Mouse (Mus musculus): ENCODE results near the gene Mrpl9. TPM values are rescaled to one million over a fixed set of nuclear protein-coding genes. Genes with fewer than 3 reads are reported as not detected.

Mrpl9 gene
- polyA plus RNA-seq, 1 experiment = 32.3 TPM

DNA sequence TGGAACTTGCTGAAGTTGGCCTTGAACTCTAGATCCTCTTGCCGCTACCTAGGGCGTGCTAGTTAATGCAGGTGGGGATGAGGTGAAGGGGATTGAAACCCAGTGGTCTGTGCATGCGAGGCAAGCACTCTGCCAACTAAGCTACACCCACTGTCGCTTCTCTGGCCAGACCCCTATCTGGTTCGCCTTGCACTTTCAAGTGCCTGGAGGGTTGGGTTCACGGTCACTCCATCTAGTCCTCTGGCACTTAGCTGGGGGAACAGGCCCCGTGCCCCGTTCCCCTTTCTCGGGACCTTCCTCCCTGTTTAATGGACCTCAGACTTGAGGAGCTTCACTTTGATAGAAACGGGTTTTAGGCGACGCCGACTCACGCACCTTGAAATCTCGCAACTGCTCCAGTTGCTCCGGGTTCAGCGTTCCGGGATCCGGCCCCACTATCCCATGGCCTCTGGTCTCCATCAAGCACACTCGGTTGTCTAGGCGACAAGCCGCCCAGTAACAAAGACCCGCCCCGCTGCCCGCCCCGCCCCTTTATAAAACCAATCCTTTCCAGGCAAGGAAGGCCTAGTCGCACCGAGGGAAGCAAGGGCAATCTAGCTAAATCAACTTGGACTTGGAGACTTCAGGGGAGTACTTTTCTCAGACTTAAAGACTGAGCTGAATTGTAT, 29.5 kb downstream of the Mrpl9 start:
- Histone ChIP-seq H3K4me3 (ENCODE audit: low read depth, low read length) (peak overlapping the region; percentile 24), H3K4me1 (ENCODE audit: control insufficient read depth, insufficient read depth, low read length) (no peaks in the 10 kb centered on the region), H3K27ac (ENCODE audit: insufficient read depth, low read length) (no peak overlapping the region), H3K9me3 (replicated peaks; ENCODE audit: control insufficient read depth, insufficient read depth, low read length, poor library complexity, severe bottlenecking) (no peaks in the 10 kb centered on the region), H3K27me3 (ENCODE audit: control insufficient read depth, insufficient read depth, low read length, poor library complexity, severe bottlenecking) (no peaks in the 10 kb centered on the region), H3K36me3 (ENCODE audit: control insufficient read depth, insufficient read depth, low read length, poor library complexity, severe bottlenecking) (no peaks in the 10 kb centered on the region), H3K9ac (ENCODE audit: low read depth, poor library complexity, severe bottlenecking) (no peak overlapping the region)
- TF ChIP-seq EP300 (IDR thresholded peaks at IDR 0.05; ENCODE audit: insufficient read depth, low read depth, low read length) (no peak), POLR2A (IDR thresholded peaks at IDR 0.05; ENCODE audit: insufficient read depth, low read length) (no peak), CTCF (IDR thresholded peaks at IDR 0.05; ENCODE audit: low read depth, low read length) (no peak)

- H3K9me3 ChIP-seq (replicated peaks; ENCODE audit: control insufficient read depth, insufficient read depth, low read length, poor library complexity, severe bottlenecking) = no peaks in the 10 kb centered on the region
- no peak overlapping the region for H3K9ac ChIP-seq (ENCODE audit: low read depth, poor library complexity, severe bottlenecking)
- H3K36me3 ChIP-seq (ENCODE audit: control insufficient read depth, insufficient read depth, low read length, poor library complexity, severe bottlenecking) = no peaks in the 10 kb centered on the region
- TF ChIP-seq CTCF (IDR thresholded peaks at IDR 0.05; ENCODE audit: low read depth, low read length) = no peak
- no peak for TF ChIP-seq EP300 (IDR thresholded peaks at IDR 0.05; ENCODE audit: insufficient read depth, low read depth, low read length)
- TF ChIP-seq POLR2A (IDR thresholded peaks at IDR 0.05; ENCODE audit: insufficient read depth, low read length) = no peak
- H3K4me1 ChIP-seq (ENCODE audit: control insufficient read depth, insufficient read depth, low read length) = no peaks in the 10 kb centered on the region
- no peak overlapping the region for H3K27ac ChIP-seq (ENCODE audit: insufficient read depth, low read length)
- H3K4me3 ChIP-seq (ENCODE audit: low read depth, low read length) = no peak overlapping the region
- H3K27me3 ChIP-seq (ENCODE audit: control insufficient read depth, insufficient read depth, low read length, poor library complexity, severe bottlenecking) = no peaks in the 10 kb centered on the region
Observed at GRCm38 (mm10) chr3:94473115-94473505, 30.0 kb downstream of the Mrpl9 start.

DNA sequence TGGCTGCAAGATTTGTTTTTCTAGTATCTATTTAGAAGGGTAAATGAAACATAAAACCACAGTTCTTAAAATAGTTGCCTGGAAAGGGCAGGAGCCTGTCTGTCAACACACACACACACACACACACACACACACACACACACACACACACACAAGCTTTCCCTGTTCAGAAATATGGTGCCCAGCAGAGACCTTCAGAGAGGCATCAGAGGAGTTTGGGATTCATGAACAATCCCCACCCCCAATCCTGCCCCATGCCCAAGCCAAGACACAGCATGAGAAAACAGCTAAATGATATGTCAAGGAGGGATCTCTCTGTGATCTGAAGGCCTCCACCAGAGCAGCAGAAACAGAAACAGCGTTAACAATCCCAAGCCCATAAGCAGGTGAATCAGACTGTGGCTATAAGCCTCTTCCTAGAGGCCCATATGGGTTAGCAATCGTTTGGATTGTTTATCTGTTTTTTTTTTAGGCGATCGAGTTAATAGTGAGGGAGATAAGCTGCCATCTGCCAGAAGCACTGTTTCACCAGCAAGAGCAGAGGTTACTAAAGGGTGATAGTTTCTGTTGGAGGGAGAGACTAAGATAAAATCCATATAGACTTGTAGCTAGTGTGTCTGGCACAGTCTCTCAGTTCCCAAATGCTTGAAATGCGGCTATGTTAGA, 30.6 kb downstream of the Mrpl9 start:
- Histone ChIP-seq H3K9ac (ENCODE audit: low read depth, poor library complexity, severe bottlenecking) (no peak overlapping the region), H3K27ac (ENCODE audit: insufficient read depth, low read length) (no peak overlapping the region), H3K9me3 (replicated peaks; ENCODE audit: control insufficient read depth, insufficient read depth, low read length, poor library complexity, severe bottlenecking) (no peaks in the 10 kb centered on the region), H3K4me1 (ENCODE audit: control insufficient read depth, insufficient read depth, low read length) (no peaks in the 10 kb centered on the region), H3K27me3 (ENCODE audit: control insufficient read depth, insufficient read depth, low read length, poor library complexity, severe bottlenecking) (no peaks in the 10 kb centered on the region), H3K36me3 (ENCODE audit: control insufficient read depth, insufficient read depth, low read length, poor library complexity, severe bottlenecking) (no peaks in the 10 kb centered on the region), H3K4me3 (ENCODE audit: low read depth, low read length) (no peak overlapping the region)
- TF ChIP-seq EP300 (IDR thresholded peaks at IDR 0.05; ENCODE audit: insufficient read depth, low read depth, low read length) = no peak
- no peak for TF ChIP-seq CTCF (IDR thresholded peaks at IDR 0.05; ENCODE audit: low read depth, low read length)
- TF ChIP-seq POLR2A (IDR thresholded peaks at IDR 0.05; ENCODE audit: insufficient read depth, low read length) = no peak

GRCm38 (mm10) chr3:94476301-94477035, 33.4 kb downstream of the Mrpl9 start:
- Histone ChIP-seq H3K4me1 (ENCODE audit: control insufficient read depth, insufficient read depth, low read length) (peaks cover 3% of the 10 kb centered on the region), H3K27ac (ENCODE audit: insufficient read depth, low read length) (no peak overlapping the region), H3K9ac (ENCODE audit: low read depth, poor library complexity, severe bottlenecking) (no peak overlapping the region), H3K9me3 (replicated peaks; ENCODE audit: control insufficient read depth, insufficient read depth, low read length, poor library complexity, severe bottlenecking) (no peaks in the 10 kb centered on the region), H3K36me3 (ENCODE audit: control insufficient read depth, insufficient read depth, low read length, poor library complexity, severe bottlenecking) (no peaks in the 10 kb centered on the region), H3K27me3 (ENCODE audit: control insufficient read depth, insufficient read depth, low read length, poor library complexity, severe bottlenecking) (no peaks in the 10 kb centered on the region), H3K4me3 (ENCODE audit: low read depth, low read length) (no peak overlapping the region)
- TF ChIP-seq CTCF (IDR thresholded peaks at IDR 0.05; ENCODE audit: low read depth, low read length) = no peak
- TF ChIP-seq EP300 (IDR thresholded peaks at IDR 0.05; ENCODE audit: insufficient read depth, low read depth, low read length) = no peak
- no peak for TF ChIP-seq POLR2A (IDR thresholded peaks at IDR 0.05; ENCODE audit: insufficient read depth, low read length)

DNA sequence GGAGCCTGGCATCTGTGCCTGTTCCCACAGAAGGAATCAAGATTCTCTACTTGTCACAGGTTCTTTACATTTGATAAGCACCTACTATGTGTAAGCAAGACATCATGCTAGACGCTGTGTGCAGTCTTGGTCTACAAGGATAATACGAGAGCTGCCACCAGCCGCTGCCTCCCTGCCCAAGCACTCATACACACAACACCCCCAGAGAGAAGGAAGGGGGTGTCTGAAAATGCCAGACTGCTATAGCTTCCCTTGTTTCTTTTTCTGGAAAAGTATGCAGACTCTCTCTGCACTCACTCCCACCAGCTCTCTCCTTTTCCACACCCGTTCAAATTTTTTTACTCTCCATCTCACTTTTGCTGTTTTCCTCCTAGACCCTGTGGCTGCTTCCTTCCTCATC, 34.3 kb downstream of the Mrpl9 start:
- Histone ChIP-seq H3K36me3 (ENCODE audit: control insufficient read depth, insufficient read depth, low read length, poor library complexity, severe bottlenecking) (no peaks in the 10 kb centered on the region), H3K4me3 (ENCODE audit: low read depth, low read length) (no peak overlapping the region), H3K4me1 (ENCODE audit: control insufficient read depth, insufficient read depth, low read length) (peaks cover 3% of the 10 kb centered on the region), H3K9me3 (replicated peaks; ENCODE audit: control insufficient read depth, insufficient read depth, low read length, poor library complexity, severe bottlenecking) (no peaks in the 10 kb centered on the region), H3K9ac (ENCODE audit: low read depth, poor library complexity, severe bottlenecking) (no peak overlapping the region), H3K27ac (ENCODE audit: insufficient read depth, low read length) (no peak overlapping the region), H3K27me3 (ENCODE audit: control insufficient read depth, insufficient read depth, low read length, poor library complexity, severe bottlenecking) (no peaks in the 10 kb centered on the region)
- TF ChIP-seq CTCF (IDR thresholded peaks at IDR 0.05; ENCODE audit: low read depth, low read length) = no peak
- TF ChIP-seq POLR2A (IDR thresholded peaks at IDR 0.05; ENCODE audit: insufficient read depth, low read length) = no peak
- TF ChIP-seq EP300 (IDR thresholded peaks at IDR 0.05; ENCODE audit: insufficient read depth, low read depth, low read length) = no peak

Data from ES-Bruce4 (cell line).